Mouse (Mus musculus) midbrain, postnatal 0 days (tissue): Measurements from ENCODE around the gene Syndig1. TPM values are rescaled to one million over a fixed set of nuclear protein-coding genes. Genes with fewer than 3 reads are reported as not detected.

Experiments
- ATAC-seq: fragments of 200-750 bp; cut with Nextera tagmentation; 2 replicates; pipeline ENCODE4 v1.8.0; 2017; ENCODE audit warnings: moderate number of reproducible peaks, mild to moderate bottlenecking, moderate TSS enrichment, moderate library complexity; ENCODE audit not compliant: low FRiP score
- DNase-seq: peaks from one replicate; pipeline ENCODE4 v3.0.0-alpha.2; 2015; ENCODE audit warnings: low spot score
- H3K27ac ChIP-seq: fragments of 300-500 bp; sonication (generic); 2 replicates; pipeline ENCODE4 v1.5.1; 2014; ENCODE audit warnings: low read depth, mild to moderate bottlenecking, low read length, mixed read lengths
- H3K27me3 ChIP-seq: fragments of 300-500 bp; sonication (generic); 2 replicates; pipeline ENCODE4 v1.6.1; 2014; ENCODE audit warnings: low read length, control low read depth, mixed read lengths; ENCODE audit not compliant: insufficient read depth
- H3K36me3 ChIP-seq: fragments of 300-500 bp; sonication (generic); 2 replicates; pipeline ENCODE4 v1.6.1; 2014; ENCODE audit warnings: low read length, control low read depth, mixed read lengths; ENCODE audit not compliant: insufficient read depth
- H3K4me1 ChIP-seq: fragments of 300-500 bp; sonication (generic); 2 replicates; pipeline ENCODE4 v1.6.1; 2014; ENCODE audit warnings: mild to moderate bottlenecking, control low read depth, antibody characterized with exemption, low read length, mixed read lengths; ENCODE audit not compliant: insufficient read depth
- H3K4me2 ChIP-seq: fragments of 300-500 bp; sonication (generic); 2 replicates; pipeline ENCODE4 v1.6.1; 2014; ENCODE audit warnings: low read depth, mild to moderate bottlenecking, low read length, mixed read lengths; ENCODE audit not compliant: poor library complexity, severe bottlenecking
- H3K4me3 ChIP-seq: fragments of 300-500 bp; sonication (generic); 2 replicates; pipeline ENCODE4 v1.5.1; 2014; ENCODE audit warnings: low read depth, mild to moderate bottlenecking, low read length, moderate library complexity
- H3K9ac ChIP-seq: fragments of 300-500 bp; sonication (generic); replicated peaks from 2 replicates; pipeline ENCODE4 v1.6.1; 2014; ENCODE audit warnings: mild to moderate bottlenecking, low read length, moderate library complexity, mixed read lengths; ENCODE audit not compliant: poor library complexity, severe bottlenecking
- H3K9me3 ChIP-seq: fragments of 300-500 bp; sonication (generic); 2 replicates; pipeline ENCODE4 v1.6.1; 2016; ENCODE audit warnings: low read length, control low read depth
- CTCF ChIP-seq: IDR thresholded peaks from 2 replicates; pipeline ENCODE4 v1.5.1; 2016; ENCODE audit warnings: antibody characterized with exemption, mild to moderate bottlenecking
- WGBS: fragments of 180-500 bp; shearing (Covaris S2); extraction: QIAGEN DNeasy Blood & Tissue Kit; methylation state at CpG from one replicate; pipeline ENCODE4 v1.1.7; 2014; 5-methylcytosine and 5-hydroxymethylcytosine counted together
- polyA plus RNA-seq: library from polyadenylated mRNA; unstranded; fragments of >200 nt; fragmentation: Nextera tagmentation; extraction: Ambion mirVana; gene quantifications from 2 replicates; pipeline ENCODE4 v1.2.1, GENCODE M21; 2015
- total RNA-seq: library from RNA; depleted of rRNA; stranded (reverse); fragments of >200 nt; gene quantifications from 2 replicates; pipeline ENCODE4 v1.2.3, GENCODE M21; 2014

Syndig1 gene
- total and polyA plus RNA-seq, 2 experiments from 2014 or later: 28.6 to 35.7 TPM

GRCm38 (mm10) chr2:149983107-149983506, 154.1 kb downstream of the Syndig1 start:
- TF ChIP-seq CTCF: no peak
- H3K9ac ChIP-seq: no peak overlapping the region
- H3K36me3 ChIP-seq: no peaks in the 10 kb centered on the region
- H3K4me3 ChIP-seq: no peak overlapping the region
- H3K4me2 ChIP-seq: no peak overlapping the region
- ATAC-seq: no peak
- 74% methylated on average over 1 of the region's 1 CpGs for WGBS
- no peaks in the 10 kb centered on the region for H3K27me3 ChIP-seq
- DNase-seq: no peak
- H3K4me1 ChIP-seq: no peaks in the 10 kb centered on the region
- H3K9me3 ChIP-seq: no peaks in the 10 kb centered on the region
- H3K27ac ChIP-seq: no peak overlapping the region

- DNase-seq (no peak), ATAC-seq (no peak)
- no peak for TF ChIP-seq CTCF
- H3K4me1 ChIP-seq: no peaks in the 10 kb centered on the region
- H3K9me3 ChIP-seq: no peaks in the 10 kb centered on the region
- no peaks in the 10 kb centered on the region for H3K36me3 ChIP-seq
- H3K4me3 ChIP-seq: no peak overlapping the region
- no peak overlapping the region for H3K9ac ChIP-seq
- H3K27me3 ChIP-seq: no peaks in the 10 kb centered on the region
- no peak overlapping the region for H3K27ac ChIP-seq
- no peak overlapping the region for H3K4me2 ChIP-seq
Measured at GRCm38 (mm10) chr2:149987610-149988009, 158.6 kb downstream of the Syndig1 start.

GRCm38 (mm10) chr2:149991506-149991905, 162.5 kb downstream of the Syndig1 start:
- Histone ChIP-seq H3K4me1 (no peaks in the 10 kb centered on the region), H3K9me3 (no peaks in the 10 kb centered on the region), H3K27ac (no peak overlapping the region), H3K36me3 (no peaks in the 10 kb centered on the region), H3K27me3 (no peaks in the 10 kb centered on the region), H3K9ac (no peak overlapping the region), H3K4me3 (no peak overlapping the region), H3K4me2 (no peak overlapping the region)
- TF ChIP-seq CTCF: no peak
- 27% methylated on average over 2 of the region's 2 CpGs for WGBS
- ATAC-seq (no peak), DNase-seq (no peak)

GRCm38 (mm10) chr2:149992921-149993320, 163.9 kb downstream of the Syndig1 start:
- no peaks in the 10 kb centered on the region for H3K36me3 ChIP-seq
- H3K27me3 ChIP-seq: no peaks in the 10 kb centered on the region
- no peak overlapping the region for H3K4me3 ChIP-seq
- DNase-seq: no peak
- no peak for TF ChIP-seq CTCF
- no peak overlapping the region for H3K4me2 ChIP-seq
- no peak overlapping the region for H3K9ac ChIP-seq
- H3K9me3 ChIP-seq: no peaks in the 10 kb centered on the region
- H3K4me1 ChIP-seq: no peaks in the 10 kb centered on the region
- H3K27ac ChIP-seq: no peak overlapping the region
- no peak for ATAC-seq
- WGBS: 96% methylated on average over 4 of the region's 4 CpGs

GRCm38 (mm10) chr2:149996382-149996964, 167.5 kb downstream of the Syndig1 start:
- Histone ChIP-seq H3K36me3 (no peaks in the 10 kb centered on the region), H3K4me2 (no peak overlapping the region), H3K27ac (no peak overlapping the region), H3K4me1 (no peaks in the 10 kb centered on the region), H3K4me3 (no peak overlapping the region), H3K9me3 (no peaks in the 10 kb centered on the region), H3K27me3 (no peaks in the 10 kb centered on the region), H3K9ac (no peak overlapping the region)
- DNase-seq (no peak), ATAC-seq (no peak)
- WGBS: 69% methylated on average over 5 of the region's 5 CpGs
- no peak for TF ChIP-seq CTCF

GRCm38 (mm10) chr2:149997657-149998056, 168.6 kb downstream of the Syndig1 start:
- H3K27me3 ChIP-seq: no peaks in the 10 kb centered on the region
- no peaks in the 10 kb centered on the region for H3K4me1 ChIP-seq
- no peak overlapping the region for H3K9ac ChIP-seq
- no peaks in the 10 kb centered on the region for H3K36me3 ChIP-seq
- H3K4me2 ChIP-seq: no peak overlapping the region
- TF ChIP-seq CTCF: no peak
- 86% methylated on average over 2 of the region's 2 CpGs for WGBS
- DNase-seq (no peak), ATAC-seq (no peak)
- no peak overlapping the region for H3K4me3 ChIP-seq
- no peaks in the 10 kb centered on the region for H3K9me3 ChIP-seq
- H3K27ac ChIP-seq: no peak overlapping the region
